Mouse (Mus musculus) neural tube, embryonic 13.5 days (tissue): ENCODE measurements around the gene Ppp2r3d. TPM values are rescaled to one million over a fixed set of nuclear protein-coding genes. Genes with fewer than 3 reads are reported as not detected.
A peak's percentile ranks its signal among the peaks of the same experiment; 100 is the strongest.

Experiments
- ATAC-seq: fragments of 200-750 bp; cut with Nextera tagmentation; 2 replicates; pipeline ENCODE4 v1.8.0; 2017; ENCODE audit warnings: low read depth, mild to moderate bottlenecking, moderate TSS enrichment, moderate library complexity
- H3K27ac ChIP-seq: fragments of 300-500 bp; sonication (generic); replicated peaks from 2 replicates; pipeline ENCODE4 v1.5.1; 2015; ENCODE audit warnings: moderate library complexity, mild to moderate bottlenecking, inconsistent platforms
- H3K27me3 ChIP-seq: fragments of 300-500 bp; sonication (generic); 2 replicates; pipeline ENCODE4 v1.6.1; 2015; ENCODE audit warnings: mild to moderate bottlenecking, inconsistent platforms
- H3K36me3 ChIP-seq: fragments of 300-500 bp; sonication (generic); 2 replicates; pipeline ENCODE4 v1.6.1; 2015; ENCODE audit warnings: mild to moderate bottlenecking, inconsistent platforms
- H3K4me1 ChIP-seq: fragments of 300-500 bp; sonication (generic); replicated peaks from 2 replicates; pipeline ENCODE4 v1.6.1; 2015; ENCODE audit warnings: inconsistent platforms
- H3K4me2 ChIP-seq: fragments of 300-500 bp; sonication (generic); 2 replicates; pipeline ENCODE4 v1.6.1; 2015; ENCODE audit warnings: inconsistent platforms, mild to moderate bottlenecking, moderate library complexity
- H3K4me3 ChIP-seq: fragments of 300-500 bp; sonication (generic); 2 replicates; pipeline ENCODE4 v1.5.1; 2015; ENCODE audit warnings: mild to moderate bottlenecking, inconsistent platforms
- H3K9ac ChIP-seq: fragments of 300-500 bp; sonication (generic); 2 replicates; pipeline ENCODE4 v1.6.1; 2015; ENCODE audit warnings: moderate library complexity, mild to moderate bottlenecking, inconsistent platforms
- H3K9me3 ChIP-seq: fragments of 300-500 bp; sonication (generic); 2 replicates; pipeline ENCODE4 v1.6.1; 2016; ENCODE audit warnings: inconsistent platforms
- WGBS: fragments of 180-500 bp; shearing (Covaris S2); methylation state at CpG from one replicate; pipeline ENCODE4 v1.1.7; 2015; 5-methylcytosine and 5-hydroxymethylcytosine counted together
- polyA plus RNA-seq: library from polyadenylated mRNA; unstranded; fragments of >200 nt; fragmentation: Nextera tagmentation; extraction: Ambion mirVana; gene quantifications from 2 replicates; pipeline ENCODE4 v1.2.1, GENCODE M21; 2015

Ppp2r3d gene
- polyA plus RNA-seq, 1 experiment from 2014 or later, result 164 TPM

DNA sequence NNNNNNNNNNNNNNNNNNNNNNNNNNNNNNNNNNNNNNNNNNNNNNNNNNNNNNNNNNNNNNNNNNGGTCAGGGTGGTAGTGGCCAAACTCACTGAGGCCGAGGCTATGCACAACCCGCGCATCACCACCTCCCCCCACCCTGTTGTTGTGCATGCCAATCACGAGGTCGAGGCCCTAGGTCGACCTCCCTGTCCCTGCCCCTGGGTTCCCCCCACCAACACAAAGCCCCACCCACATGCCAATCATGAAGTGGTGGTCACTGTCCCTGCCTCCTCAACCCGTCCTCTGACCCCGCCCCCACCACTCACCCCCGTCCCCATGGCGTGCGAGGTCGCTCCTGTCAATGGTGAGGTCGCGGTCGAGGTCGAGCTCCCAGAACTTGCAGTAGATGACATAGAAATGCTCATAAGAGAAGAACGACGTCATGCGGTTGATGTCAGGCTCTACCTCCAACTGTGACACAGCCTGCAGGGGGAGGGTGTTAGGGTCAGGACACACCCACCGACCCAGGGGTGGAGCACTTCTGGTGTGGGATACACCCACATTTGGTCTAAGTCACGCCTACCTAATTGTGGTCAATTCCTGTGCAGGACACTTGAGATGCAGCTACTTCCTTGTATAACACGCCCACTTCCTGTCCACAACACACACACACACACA, 37.9 kb downstream of the Ppp2r3d start:
- H3K4me1 ChIP-seq, result no peaks in the 10 kb centered on the region
- H3K9ac ChIP-seq, result no peak overlapping the region
- H3K36me3 ChIP-seq, result peaks cover 38% of the 10 kb centered on the region
- no peak overlapping the region for H3K4me3 ChIP-seq
- peaks cover 32% of the 10 kb centered on the region for H3K9me3 ChIP-seq
- no peak overlapping the region for H3K4me2 ChIP-seq
- 0 out of 2 replicates have a peak, but pooled peaks have one; percentile 23 for ATAC-seq
- WGBS, result 96% methylated on average over 20 of the region's 22 CpGs
- no peaks in the 10 kb centered on the region for H3K27me3 ChIP-seq
- no peak overlapping the region for H3K27ac ChIP-seq

DNA sequence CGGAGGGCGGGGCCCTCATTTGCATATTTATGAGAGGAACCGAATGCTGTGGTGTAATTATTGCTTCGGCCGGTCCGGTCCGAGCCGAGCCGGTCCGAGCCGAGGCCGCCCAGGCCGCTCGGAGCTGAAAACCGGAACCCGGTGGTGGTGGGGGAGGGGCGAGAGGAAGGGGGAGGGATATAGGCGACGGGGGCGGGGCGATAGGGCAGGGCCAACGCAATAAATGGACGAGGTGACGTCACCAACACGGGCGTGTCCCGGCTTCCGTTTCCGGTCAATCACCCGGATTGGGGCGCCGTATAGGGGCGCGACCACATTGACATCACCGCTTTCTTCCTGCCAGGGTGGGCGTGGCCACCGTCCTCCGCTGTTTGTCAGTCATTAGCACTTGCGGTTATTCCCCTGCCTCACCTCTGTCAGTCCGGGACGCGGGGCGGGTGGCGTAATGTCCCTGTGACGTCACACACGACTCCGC, 51.2 kb downstream of the Ppp2r3d start:
- Histone ChIP-seq H3K27me3 (peaks cover 8% of the 10 kb centered on the region), H3K36me3 (no peaks in the 10 kb centered on the region), H3K9me3 (no peaks in the 10 kb centered on the region), H3K27ac (peak overlapping the region; percentile 99), H3K4me3 (peak overlapping the region; percentile 71), H3K9ac (peak overlapping the region; percentile 73), H3K4me1 (peaks cover 5% of the 10 kb centered on the region; the same call in 1 of the 2 replicates), H3K4me2 (peak overlapping the region; percentile 65)
- ATAC-seq, result peak; percentile 57
- under 1% methylated on average over 47 of the region's 47 CpGs for WGBS

GRCm38 (mm10) chr9:124424542-124425410, 51.9 kb downstream of the Ppp2r3d start:
- peak; percentile 81 for ATAC-seq

DNA sequence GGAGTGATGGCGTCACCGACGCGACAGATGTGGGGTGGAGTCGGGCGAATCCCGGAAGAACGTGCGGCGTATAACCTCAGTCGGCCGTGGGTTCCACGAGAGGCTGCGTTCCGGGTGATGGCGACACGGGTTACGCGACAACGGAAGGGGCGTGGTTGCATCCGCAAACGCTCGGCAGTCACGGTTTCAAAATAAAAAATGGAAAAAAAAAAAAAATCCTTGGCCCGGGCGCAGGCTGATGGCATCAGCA, 52.5 kb downstream of the Ppp2r3d start:
- Histone ChIP-seq H3K4me3 (peak overlapping the region; percentile 71), H3K4me1 (peaks cover 5% of the 10 kb centered on the region; the same call in 1 of the 2 replicates), H3K9me3 (no peaks in the 10 kb centered on the region), H3K27ac (peak overlapping the region; percentile 99), H3K36me3 (no peaks in the 10 kb centered on the region), H3K27me3 (peaks cover 4% of the 10 kb centered on the region), H3K4me2 (peak overlapping the region; percentile 65), H3K9ac (peak overlapping the region; percentile 85)
- ATAC-seq, result peak; percentile 36; the same call in 1 of the 2 replicates
- WGBS, result under 1% methylated on average over 27 of the region's 27 CpGs

More at GRCm38 (mm10) chr9:124424542-124425410, 51.9 kb downstream of the Ppp2r3d start:
- Histone ChIP-seq H3K36me3 (no peaks in the 10 kb centered on the region), H3K4me1 (peaks cover 5% of the 10 kb centered on the region; the same call in 1 of the 2 replicates), H3K27ac (peak overlapping the region; percentile 99), H3K4me3 (peak overlapping the region; percentile 71), H3K9me3 (no peaks in the 10 kb centered on the region), H3K27me3 (peaks cover 8% of the 10 kb centered on the region), H3K4me2 (peak overlapping the region; percentile 65), H3K9ac (peak overlapping the region; percentile 85)
- WGBS, result under 1% methylated on average over 48 of the region's 48 CpGs

GRCm38 (mm10) chr9:124423552-124424291, 53.0 kb downstream of the Ppp2r3d start:
- peak; percentile 80 for ATAC-seq
- Histone ChIP-seq H3K4me1 (peaks cover 5% of the 10 kb centered on the region; the same call in 1 of the 2 replicates), H3K4me3 (peak overlapping the region; percentile 71), H3K9me3 (no peaks in the 10 kb centered on the region), H3K27ac (peak overlapping the region; percentile 99), H3K27me3 (peaks cover 3% of the 10 kb centered on the region), H3K4me2 (peak overlapping the region; percentile 65), H3K36me3 (no peaks in the 10 kb centered on the region), H3K9ac (peak overlapping the region; percentile 85)
- WGBS, result under 1% methylated on average over 74 of the region's 74 CpGs

DNA sequence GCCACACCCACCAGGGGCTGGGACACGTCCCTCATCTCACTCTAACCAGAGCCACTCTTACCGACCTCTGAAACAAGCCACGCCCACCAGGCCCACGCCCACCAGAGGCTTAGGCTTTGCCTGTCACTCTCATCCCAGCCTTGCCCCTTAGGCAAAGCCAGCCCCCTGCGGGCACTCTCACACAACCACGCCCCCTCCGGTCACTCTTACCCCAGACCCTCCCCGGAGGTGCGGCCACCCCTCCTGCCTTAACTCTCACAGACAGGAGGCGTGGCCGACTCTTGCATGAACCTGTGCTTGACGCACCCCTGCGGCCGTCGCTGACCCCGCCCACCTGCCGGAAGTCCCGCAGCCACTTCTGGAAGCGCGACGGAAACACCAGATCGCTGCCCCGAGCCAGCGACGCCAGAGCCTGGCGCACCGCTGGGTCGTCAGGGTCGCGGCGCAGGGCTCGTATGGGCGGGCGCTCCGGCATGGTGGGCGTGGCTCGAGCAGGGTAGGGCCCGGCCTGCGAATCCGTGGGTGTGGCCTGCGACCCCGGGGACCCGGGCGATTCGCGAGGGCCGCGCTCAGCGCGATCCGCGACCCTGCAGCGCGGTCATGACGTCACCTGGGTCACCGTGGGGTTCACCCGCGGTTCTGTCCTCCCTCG, 53.7 kb downstream of the Ppp2r3d start:
- WGBS, result under 1% methylated on average over 57 of the region's 59 CpGs
- ATAC-seq, result peak; percentile 66
- H3K4me2 ChIP-seq, result peak overlapping the region; percentile 65
- H3K27me3 ChIP-seq, result peaks cover 3% of the 10 kb centered on the region; the same call in 1 of the 2 replicates
- H3K36me3 ChIP-seq, result no peaks in the 10 kb centered on the region
- H3K9ac ChIP-seq, result peak overlapping the region; percentile 85
- peaks cover 5% of the 10 kb centered on the region; the same call in 1 of the 2 replicates for H3K4me1 ChIP-seq
- no peaks in the 10 kb centered on the region for H3K9me3 ChIP-seq
- peak overlapping the region; percentile 99 for H3K27ac ChIP-seq
- H3K4me3 ChIP-seq, result peak overlapping the region; percentile 71

- H3K27me3 ChIP-seq, result peaks cover 1% of the 10 kb centered on the region; the same call in 1 of the 2 replicates
- no peaks in the 10 kb centered on the region for H3K36me3 ChIP-seq
- ATAC-seq, result no peak
- H3K27ac ChIP-seq, result peak overlapping the region; percentile 99
- H3K9me3 ChIP-seq, result no peaks in the 10 kb centered on the region
- H3K4me3 ChIP-seq, result peak overlapping the region; percentile 71
- H3K9ac ChIP-seq, result peak overlapping the region; percentile 85
- H3K4me2 ChIP-seq, result peak overlapping the region; percentile 65
- 2% methylated on average over 22 of the region's 25 CpGs for WGBS
- H3K4me1 ChIP-seq, result peaks cover 5% of the 10 kb centered on the region; the same call in 1 of the 2 replicates
These were observed 54.3 kb downstream of the Ppp2r3d start for GRCm38 (mm10) chr9:124422427-124422826.

GRCm38 (mm10) chr9:124412921-124413320, 63.8 kb downstream of the Ppp2r3d start:
- H3K4me3 ChIP-seq, result no peak overlapping the region
- H3K27me3 ChIP-seq, result no peaks in the 10 kb centered on the region
- H3K9me3 ChIP-seq, result no peaks in the 10 kb centered on the region
- H3K36me3 ChIP-seq, result no peaks in the 10 kb centered on the region
- no peak overlapping the region for H3K27ac ChIP-seq
- ATAC-seq, result no peak
- no peaks in the 10 kb centered on the region for H3K4me1 ChIP-seq
- H3K9ac ChIP-seq, result no peak overlapping the region
- H3K4me2 ChIP-seq, result no peak overlapping the region

DNA sequence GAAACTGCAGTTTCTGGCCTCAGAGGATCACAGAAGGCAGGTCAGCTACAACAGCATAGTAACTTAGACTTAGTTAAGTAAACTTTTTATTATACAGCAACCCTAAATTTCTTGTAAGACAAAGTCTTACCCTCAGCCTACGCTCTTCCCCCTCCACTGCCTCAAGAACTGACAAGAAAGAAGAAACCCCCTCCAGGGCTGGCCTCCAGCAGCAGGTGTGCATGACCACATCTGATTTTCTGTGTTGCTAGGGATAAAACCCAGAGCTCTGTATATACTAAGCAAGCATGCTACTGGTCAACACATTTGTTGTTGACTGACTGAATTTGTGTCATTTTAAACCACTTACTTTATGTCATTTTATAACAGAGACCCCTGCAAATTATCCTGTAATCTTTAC, 65.1 kb downstream of the Ppp2r3d start:
- Histone ChIP-seq H3K4me3 (no peak overlapping the region), H3K27me3 (no peaks in the 10 kb centered on the region), H3K4me2 (no peak overlapping the region), H3K9me3 (no peaks in the 10 kb centered on the region), H3K4me1 (no peaks in the 10 kb centered on the region), H3K9ac (no peak overlapping the region), H3K36me3 (no peaks in the 10 kb centered on the region), H3K27ac (no peak overlapping the region)
- 6% methylated on average over 1 of the region's 1 CpGs for WGBS
- ATAC-seq, result no peak

- Histone ChIP-seq H3K4me2 (no peak overlapping the region), H3K9ac (no peak overlapping the region), H3K27ac (no peak overlapping the region), H3K4me3 (no peak overlapping the region), H3K27me3 (no peaks in the 10 kb centered on the region), H3K36me3 (no peaks in the 10 kb centered on the region), H3K4me1 (no peaks in the 10 kb centered on the region), H3K9me3 (no peaks in the 10 kb centered on the region)
- ATAC-seq, result no peak
- 71% methylated on average over 1 of the region's 1 CpGs for WGBS
These were observed 68.1 kb downstream of the Ppp2r3d start for GRCm38 (mm10) chr9:124408564-124408963.
